Mouse (Mus musculus): ENCODE results near the gene Was.
"Not testable (repeated sequence)": the region's sequence is repeated elsewhere in the genome, so short reads cannot be mapped to it uniquely, and the experiment has no call there.

Was gene

DNA sequence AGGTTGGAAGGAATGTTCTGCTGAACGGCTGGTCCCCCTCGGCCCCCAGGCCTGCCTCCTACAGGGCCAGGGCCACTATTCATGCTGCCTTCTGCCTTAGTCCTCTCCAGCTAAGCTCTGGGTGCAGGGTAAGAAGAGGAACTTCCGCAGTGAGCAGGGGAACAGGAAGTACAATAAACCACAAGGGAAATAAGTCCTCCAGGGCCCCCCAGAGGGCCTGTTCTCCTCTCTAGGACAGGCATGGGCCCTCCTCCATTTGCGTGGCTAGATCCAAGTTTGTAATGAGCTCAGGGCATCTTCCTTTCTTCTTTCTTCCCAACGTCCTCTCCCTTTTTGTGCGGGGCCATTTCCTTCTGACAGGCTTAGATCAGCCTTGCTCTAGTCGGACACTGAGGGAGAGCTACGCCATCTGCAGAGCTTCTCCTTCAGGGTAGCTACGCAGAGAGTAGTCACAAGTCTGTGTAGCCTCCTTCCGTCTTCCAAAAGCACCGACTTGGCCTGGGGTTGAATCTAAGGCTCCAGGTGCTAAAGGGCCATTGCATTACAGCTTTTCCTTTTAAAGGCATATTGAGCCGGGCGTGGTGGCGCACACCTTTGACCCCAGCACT is at the start of gene Was:
Gene Was, minus strand, starts transcription at position 153 of the 608 bp plus-strand sequence.
- DNase-seq: peak; percentile 58 to 71

DNA sequence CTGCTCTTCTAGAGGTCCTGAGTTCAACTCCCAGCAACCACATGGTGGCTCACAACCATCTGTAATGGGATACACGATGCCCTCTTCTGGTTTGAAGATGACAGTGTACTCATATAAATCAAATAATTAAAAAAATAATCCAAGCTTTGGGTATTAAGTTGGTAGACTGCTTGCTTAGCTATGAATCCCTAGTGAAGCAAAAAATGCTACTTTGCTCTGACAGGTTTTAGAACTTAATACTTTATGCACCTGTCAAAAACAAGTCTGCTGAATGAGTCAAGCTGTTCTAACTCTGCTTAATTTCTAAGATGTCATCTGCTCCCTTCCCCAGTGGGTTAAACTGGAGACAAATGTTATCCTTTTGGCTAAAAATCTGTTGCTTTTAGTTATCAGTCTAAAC is 49.2 kb upstream of the Was start:
- no peak for DNase-seq

DNA sequence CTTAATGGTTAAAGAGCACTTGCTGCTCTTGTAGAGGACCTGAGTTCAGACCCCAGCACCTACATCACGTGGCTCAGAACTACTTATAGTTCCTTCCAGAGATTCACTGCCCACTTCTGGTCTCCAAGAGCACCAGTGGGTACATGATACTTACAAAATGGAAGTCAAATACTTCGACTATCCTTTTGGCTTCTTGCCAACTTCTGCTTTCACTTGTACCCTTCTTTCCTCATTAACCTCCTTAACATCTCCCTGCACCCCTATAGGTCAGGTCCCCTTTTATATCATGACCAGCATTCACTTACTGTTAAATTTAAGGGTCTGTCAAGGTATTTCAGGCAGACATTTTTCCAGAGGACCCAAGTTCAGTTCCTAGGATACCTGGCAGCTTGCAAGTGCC is 45.6 kb upstream of the Was start:
- no peak for DNase-seq

DNA sequence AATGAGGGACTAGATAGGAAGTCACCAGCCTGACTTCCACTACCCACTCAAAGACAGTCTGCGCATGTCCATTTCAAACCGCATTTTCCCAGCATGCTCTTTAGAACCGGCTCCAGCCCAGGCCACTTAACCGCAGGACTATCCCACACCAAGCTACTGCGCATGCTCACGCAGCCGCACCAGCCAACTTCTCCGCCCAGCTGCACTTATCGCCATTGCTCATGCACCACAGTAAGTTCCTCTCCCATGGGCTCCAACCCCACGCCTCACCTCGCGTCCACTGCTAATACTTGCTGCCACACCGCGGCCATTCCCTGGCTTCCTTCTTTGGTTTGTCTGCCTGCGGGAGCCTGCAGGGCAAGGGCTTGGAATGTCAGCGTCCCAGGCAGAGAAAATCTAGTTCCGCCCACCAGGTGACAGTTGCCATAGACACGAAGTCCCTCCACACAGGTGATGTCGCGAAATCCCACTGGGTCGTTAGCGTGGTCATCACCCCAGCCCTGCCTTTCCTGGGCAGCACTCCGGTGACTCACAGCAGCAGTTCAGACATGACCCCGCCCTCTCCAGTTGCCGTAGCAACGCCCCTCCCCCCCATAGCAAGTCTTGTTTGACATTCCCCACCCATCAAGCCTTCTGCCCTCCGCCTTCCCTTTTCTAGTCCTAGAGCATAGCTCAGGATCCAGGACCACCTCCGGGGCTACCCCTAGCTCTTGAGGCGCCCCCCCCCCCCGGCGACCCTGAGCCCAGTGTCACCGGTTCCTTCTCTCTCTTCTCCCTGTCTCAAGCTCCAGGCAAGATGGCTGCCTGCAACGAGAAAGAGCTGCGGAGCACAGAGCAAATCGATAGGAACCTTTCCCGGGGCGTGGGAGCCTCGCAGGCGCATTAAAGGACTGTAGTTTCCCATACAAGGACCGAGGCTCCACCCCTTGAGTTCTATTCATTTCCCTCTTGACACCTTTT is 42.0 kb upstream of the Was start, which contains the start of gene Wdr13:
Gene Wdr13, minus strand, starts transcription at position 876 of the 960 bp plus-strand sequence.
- DNase-seq: peak; percentile 80 to 87

DNA sequence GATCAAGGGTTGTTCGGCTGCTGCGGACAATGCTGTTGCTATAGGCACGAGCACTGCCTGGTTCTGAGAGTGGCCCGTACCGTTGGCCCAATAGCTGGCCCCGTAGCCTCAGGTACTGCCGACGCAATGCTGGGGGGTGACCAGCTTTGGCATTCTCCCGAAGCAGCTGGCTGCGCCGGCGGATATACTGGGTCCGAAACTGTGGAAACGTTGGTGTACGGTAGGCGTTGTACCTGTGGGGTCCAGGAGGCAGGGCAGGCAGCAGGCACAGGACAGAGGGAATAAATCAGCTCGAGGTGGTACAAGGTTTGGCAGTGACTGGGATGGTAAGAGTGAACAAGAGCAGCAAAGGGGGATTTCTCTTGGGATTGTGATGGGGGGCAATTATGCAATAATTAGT is 41.1 kb upstream of the Was start:
- peak in 1 of 2 experiments; percentile 20 for DNase-seq

DNA sequence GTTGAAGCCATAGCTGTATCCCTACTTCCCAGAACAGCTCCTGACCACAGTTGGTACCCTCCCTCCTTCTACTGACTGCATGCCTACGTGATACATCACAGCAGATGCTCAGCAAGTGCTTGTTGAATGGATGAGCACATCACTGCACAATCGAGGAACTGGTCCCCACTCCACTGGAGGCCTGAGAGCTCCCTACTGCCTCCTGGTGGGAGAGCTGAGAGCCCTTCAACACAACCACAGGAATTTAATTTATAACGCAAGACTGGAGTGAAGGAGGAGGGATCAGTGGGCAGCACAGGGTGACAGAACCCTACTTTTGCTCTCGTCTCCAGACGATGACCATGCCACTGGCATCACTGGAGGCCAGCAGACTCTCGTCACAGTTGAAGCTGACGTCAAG is 34.9 kb upstream of the Was start:
- no peak for DNase-seq

DNA sequence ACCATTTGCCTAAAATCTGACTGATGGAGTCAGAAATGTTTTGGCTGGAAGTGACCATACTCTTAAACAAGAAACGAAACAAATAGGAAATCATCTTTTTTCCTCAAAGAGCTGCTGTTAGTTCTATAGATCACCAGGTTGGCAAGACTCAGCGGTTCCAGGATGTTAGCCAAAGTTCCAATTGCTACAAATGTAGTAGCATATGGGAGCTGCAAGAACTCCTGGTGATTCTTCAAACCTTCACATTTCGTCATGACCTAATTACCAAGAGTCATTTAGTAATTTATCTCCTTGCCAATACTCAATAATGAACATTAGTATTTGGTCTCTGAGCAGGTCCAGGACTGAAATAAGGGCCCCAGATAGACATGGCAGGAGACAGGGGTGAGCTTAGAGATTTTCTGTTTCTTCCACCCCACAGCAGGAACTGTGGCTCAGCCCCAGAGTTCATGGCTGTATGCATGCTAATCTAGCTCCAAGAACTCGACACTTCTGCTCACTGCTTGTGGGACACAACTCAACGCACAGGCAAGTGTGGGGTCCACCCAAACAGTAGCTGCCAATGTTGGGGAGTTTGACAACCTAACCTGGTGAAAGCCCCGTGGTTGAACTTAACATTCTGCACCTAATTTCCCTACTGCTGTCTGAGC is 33.6 kb upstream of the Was start:
- no peak for DNase-seq

DNA sequence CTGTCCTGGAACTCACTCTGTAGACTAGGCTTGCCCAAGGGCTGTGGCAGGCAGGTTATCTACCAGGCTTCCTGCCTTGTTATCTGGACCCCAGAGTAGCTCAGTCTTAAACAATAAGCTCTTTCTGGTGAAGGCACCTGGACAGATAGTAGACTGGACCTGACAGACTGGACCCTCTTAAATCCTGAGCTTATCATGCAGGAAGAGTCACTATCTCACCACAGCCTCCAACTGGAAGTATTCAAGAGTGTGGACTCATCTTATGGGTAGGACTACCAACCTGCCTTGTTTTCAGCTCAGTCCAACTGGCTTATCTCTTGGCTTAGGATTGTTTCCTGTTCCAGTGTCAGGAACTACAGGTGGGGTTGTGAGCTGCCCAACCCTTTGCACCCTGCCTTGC is 27.0 kb upstream of the Was start:
- DNase-seq: no peak

DNA sequence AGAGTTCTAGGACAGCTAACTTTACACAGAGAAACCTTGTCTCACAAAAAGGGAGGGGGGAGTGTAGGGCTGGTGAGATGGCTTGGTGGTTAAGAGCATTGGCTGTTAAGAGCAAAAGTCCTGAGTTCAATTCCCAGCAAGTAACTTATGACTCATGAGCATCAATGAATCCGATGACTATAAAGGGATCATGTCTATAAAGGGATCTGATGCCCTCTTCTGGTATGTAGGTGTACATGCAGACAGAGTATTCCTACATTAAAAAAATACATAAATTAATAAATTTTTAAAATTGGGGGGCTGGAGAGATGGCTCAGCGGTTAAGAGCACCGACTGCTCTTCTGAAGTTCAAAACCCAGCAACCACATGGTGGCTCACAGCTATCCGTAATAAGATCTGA is 25.0 kb upstream of the Was start:
- DNase-seq: no peak

DNA sequence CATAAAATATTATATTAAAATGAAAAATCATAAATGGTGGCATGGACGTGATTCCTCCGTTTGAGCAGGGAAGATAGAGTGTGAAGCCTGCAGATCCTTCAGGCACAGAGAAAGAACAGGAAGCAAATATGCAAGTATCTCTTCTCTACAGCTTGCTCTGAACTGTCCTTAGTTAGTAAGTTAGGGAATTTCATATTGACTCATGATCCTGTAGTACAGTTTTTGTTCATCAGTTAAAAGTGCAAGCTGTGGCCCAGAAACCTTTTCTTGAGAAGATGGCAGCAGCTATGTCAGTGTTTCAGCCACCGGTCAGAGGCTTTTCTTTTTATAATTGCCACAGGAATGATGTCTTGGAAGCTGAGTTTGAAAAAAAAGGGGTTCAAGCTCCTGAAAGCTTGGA is 14.7 kb upstream of the Was start:
- no peak for DNase-seq

DNA sequence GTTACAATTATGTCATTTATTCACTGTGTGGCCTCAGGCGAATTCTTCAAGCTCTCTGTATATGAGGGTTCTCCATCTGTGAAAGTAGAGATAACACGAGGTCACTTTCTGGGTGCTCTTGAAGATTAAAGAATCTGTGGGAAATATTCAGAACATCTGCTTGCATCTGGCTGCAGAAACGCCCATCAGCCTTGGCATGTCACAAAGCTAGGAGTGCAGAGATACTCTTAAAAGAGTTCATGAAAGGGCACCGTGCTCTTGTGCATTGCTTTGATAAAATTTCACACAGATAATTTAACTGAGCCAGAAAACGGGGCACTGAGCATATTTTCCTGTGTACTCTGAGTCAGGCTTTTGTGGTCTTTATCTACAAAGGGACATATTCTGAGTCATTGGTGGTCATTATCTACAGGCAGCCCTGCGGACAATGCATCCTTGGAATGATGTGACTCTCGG is 11.9 kb upstream of the Was start:
- DNase-seq: no peak

DNA sequence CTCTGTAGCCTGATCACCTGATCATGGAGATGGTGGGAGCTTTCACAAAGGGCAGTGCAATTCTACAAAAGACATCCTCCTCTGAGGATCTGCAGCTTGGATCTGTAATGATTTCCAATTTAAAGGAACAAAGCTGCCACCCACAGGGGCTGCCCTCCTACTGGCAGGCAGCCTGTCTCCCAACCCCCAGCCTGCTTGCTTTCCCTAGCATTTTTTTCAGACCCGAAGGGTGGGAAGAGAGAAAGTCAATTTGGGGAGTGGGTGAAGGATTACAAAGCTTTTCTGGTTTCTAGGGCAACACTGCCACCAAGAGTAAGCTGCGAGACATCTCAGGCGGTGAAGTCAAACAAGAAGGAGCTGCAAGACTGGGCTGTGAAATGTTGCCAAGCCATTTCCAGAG is 10.7 kb upstream of the Was start:
- no peak for DNase-seq

DNA sequence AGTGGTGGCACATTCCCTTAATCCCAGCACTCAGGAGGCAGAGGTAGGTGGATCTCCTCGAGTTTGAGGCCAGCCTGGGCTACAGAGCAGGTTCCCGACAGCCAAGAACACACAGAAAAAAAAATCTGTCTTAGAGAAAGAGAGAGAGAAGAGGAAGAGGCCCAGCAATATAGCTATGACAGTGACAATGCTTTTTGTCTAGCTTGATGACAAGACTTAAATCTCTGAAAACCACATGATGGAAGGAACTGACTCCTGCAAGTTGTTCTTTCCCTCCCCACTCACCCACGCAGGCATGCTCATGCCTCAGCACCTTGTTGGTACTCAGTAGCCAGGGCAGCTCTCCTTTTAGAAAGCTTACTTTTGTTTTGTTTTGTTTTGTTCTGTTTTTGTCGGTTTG is 9.1 kb upstream of the Was start:
- no peak for DNase-seq

DNA sequence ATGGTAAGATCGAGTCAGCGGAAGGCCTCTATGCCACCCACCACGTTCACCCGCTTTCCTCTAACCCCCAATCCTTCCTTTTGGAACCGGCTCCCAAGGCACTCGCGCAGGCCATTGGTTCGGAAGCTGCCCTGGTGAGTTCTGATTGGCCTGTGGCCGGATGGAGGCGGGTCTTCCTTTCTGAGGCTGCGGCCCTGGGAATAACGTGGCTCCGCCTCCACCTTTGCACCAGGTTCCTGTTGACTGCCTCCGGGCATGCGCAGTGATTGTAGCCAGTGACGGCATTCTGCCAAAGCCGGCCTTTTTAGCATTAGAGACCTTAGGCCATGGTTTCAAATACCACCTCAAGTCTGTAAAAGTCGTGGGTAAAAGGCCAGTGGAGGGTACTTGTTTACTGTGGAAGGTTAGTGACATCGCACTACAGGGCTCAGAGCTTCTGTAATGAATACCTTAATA is 6.5 kb upstream of the Was start:
- DNase-seq: peak; percentile 93 to 96

DNA sequence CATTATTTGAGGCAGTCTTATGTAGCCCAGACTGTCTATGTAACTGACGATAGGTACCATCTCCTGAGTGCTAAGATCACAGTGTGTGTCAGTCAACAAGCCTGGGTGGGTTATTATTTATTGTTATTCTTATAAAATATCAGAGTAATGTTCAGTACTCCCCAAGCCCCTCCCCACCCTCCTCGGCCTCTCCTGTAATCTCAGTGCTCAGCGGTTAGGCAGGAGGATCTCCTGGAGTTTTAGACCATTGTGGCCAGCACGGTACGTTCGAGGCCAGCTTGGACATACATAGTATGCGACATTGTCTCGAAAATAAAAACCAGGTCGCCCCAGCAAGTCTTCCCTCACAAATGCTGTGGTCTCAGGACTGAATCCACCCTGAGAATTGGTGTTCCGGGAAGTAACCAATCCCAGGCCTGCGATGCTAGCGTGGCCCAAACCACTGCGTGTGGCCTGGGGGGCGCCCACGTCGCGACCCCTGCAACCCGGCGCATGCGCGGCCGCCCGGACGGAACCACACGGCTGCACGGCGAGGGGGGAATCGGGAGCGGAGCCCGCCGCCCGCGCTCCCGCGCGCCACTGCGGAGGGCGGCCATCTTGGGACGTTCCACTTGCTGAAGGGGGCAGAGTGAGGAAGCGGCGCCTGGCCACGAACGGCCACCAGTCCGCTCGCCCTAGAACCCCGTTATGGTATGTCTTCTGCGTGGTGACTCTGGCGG is 5.9 kb upstream of the Was start:
- peak; percentile 86 to 92 for DNase-seq

DNA sequence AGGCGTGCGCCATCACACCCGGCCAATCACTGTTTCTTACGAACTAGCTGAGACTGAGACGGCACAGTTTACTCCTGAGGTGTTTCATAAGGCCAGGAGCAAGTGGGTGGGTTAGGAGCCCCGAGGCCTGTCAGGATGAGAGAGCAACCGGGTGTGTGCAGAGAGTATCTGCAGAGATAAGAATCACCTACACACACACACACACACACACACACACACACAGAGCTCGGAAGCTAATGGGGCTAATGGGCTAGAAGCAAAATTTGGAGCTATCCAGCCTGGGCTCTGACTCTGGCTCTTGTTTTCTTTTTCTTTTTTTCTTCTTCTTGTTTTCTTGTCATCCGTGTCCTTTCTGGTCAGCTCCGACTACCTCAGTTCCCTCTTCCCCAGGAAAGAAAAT is 5.2 kb upstream of the Was start:
- DNase-seq: no peak

DNA sequence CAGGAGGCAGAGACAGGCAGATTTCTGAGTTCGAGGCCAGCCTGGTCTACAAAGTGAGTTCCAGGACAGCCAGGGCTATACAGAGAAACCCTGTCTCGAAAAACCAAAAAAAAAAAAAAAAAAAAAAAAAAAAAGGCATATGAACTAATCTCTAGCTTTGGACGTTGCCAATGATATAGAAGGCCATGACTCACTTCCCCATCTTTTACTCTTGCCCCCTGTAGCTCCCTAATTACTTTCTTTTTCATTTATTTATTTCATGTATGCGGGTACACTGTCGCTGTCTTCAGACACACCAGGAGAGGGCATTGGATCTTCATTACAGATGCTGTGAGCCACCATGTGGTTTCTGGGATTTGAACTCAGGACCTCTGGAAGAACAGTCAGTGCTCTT is 653 bp upstream of the Was start:
- DNase-seq: not testable (repeated sequence)

DNA sequence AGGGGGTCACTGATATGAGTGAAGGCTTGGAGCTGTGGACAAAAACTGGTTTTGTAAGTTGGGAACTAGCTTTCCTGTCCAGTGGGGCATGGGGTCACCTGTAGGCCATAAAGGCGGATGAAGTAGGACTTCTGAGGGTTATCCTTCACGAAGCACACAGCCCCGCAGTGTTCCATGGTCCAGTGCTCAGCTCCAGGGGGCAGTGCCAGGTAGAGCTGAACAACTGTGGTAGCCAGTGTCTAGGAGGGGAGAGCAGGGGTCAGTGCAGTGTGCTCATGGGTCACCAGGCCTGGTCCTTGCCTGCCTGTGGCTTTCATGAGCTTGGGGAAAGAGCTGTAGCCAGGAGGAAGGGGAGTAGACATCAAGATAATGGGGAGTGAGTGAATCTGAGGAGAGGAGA is 552 bp downstream of the Was start:
- DNase-seq: peak in 1 of 2 experiments; percentile 11

DNA sequence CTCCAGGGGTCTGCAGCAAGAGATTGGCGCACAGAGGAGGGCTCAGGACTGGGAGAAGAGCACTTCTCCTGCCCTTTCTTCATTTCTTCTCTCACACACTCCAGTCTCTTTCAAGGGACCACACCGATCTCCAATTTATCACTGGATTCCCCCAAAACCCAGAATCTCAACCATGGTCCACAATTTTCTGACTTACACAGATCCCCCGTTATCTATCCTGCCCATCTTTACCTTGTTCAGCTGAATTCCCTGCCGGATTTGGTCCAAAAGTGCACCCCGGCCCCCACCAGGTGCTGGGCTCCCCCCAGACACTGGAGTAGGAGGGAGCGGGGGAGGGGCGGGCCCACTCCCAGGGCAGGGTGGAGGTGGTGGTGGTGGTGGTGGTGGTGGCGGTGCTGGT is 4.7 kb downstream of the Was start:
- peak in 1 of 2 experiments; percentile 13 for DNase-seq

DNA sequence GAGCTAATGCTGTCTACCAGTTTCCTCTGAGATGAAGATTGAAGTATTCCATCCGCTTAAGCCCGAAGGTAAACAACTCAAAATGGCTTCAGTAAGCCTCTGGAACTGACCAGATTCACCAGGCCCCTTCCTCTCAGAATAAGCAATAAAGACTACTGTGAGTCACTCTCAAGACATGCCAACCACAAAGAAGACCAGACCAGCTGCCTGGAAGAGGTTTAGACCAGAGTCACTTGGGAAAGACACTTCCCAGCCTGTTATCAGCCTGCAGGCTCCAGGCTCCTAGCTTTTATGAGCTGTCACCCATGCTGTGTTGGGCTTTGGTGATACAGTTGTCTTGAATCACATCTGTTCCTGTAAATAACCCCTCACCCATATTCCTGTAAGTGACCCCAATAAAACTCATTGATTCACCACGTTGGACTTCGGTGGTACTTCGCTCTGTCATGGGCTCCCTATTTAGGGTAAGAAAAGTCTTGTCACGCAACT is 5.5 kb downstream of the Was start:
- DNase-seq: no peak

DNA sequence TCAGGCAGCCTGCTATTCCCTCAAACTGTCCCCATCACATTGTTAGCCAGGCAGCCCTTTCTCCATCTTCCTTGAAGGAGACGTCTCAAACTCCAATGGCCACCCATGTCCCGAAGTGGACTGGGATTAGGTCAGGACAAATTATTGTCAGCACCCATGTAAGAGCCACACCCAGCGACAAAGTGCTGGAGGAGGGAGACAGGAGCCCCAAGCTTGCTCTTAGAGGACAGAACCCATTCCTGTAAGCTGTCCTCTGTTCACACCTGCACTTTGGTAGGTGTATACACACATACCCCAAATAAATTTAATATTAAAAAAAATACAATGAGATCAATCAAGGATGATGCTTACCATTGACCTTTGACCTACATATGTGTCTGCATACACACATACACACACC is 15.2 kb downstream of the Was start:
- no peak for DNase-seq

DNA sequence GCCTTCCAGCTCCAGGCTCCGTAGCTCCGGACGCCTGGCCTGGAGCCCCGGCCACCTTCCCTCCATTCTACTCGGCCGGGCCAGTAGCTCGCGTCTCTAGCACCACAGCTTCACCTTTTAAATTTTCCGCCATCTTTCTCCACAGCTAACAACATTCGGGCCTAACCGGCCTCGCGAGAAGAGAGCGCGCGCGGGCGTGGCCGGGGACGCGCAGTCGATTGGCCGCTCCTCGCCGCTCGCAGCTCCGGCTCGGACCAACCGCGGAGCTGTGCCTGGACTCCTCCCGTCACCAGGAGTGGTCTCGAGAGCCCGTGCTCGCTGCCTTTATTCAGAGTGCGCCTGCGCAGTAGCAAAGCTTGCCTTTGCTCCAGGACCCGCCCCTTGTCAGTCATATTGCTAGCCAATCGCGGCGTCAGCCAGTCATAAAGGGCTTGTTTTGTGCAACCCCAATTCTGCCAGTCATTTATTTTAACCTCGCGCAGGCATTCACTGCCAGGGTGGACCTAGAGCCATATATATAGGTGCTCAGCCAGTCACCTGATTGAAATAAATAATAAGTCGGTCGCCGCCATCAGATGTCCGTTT is 15.8 kb downstream of the Was start, which contains the start of gene Suv39h1:
Gene Suv39h1, minus strand, starts transcription at position 331 of the 585 bp plus-strand sequence.
- DNase-seq: peak; percentile 85 to 95
